Mouse (Mus musculus) heart, postnatal 14 days (tissue): Measurements from ENCODE around the gene Ttc36. TPM values are rescaled to one million over a fixed set of nuclear protein-coding genes. Genes with fewer than 3 reads are reported as not detected.
"Not testable (repeated sequence)": the region's sequence is repeated elsewhere in the genome, so short reads cannot be mapped to it uniquely, and the experiment has no call there.

Experiments
- DNase-seq, 2 experiments: peaks; one replicate each; pipeline ENCODE4 v3.0.0; 2021 to 2022
- intact Hi-C: fragments of 180-260 bp; cut with DNase I; formaldehyde crosslinking; loops from one replicate; pipeline ENCODE4 v1.15.1; 2025
- total RNA-seq, 2 experiments: library from RNA; stranded (reverse); gene quantifications; 2 replicates each; pipeline ENCODE4 v1.2.3; 2021

Ttc36 gene
- total RNA-seq, 2 experiments from 2014 or later: 0.85 to 1.6 TPM

- intact Hi-C loops: no loop called here
- DNase-seq: no peak
Observed at GRCm38 (mm10) chr9:44792842-44793241, 10.0 kb downstream of the Ttc36 start.

- intact Hi-C loops: no loop called here
- DNase-seq: peak; percentile 93 to 94
Observed at GRCm38 (mm10) chr9:44772750-44773651, 29.9 kb downstream of the Ttc36 start.

GRCm38 (mm10) chr9:44772392-44772749 is 30.5 kb downstream of the Ttc36 start:
- no peak for DNase-seq
- intact Hi-C loops: no loop called here

GRCm38 (mm10) chr9:44771376-44771775 is 31.5 kb downstream of the Ttc36 start:
- DNase-seq: no peak
- intact Hi-C loops: no loop called here

DNA sequence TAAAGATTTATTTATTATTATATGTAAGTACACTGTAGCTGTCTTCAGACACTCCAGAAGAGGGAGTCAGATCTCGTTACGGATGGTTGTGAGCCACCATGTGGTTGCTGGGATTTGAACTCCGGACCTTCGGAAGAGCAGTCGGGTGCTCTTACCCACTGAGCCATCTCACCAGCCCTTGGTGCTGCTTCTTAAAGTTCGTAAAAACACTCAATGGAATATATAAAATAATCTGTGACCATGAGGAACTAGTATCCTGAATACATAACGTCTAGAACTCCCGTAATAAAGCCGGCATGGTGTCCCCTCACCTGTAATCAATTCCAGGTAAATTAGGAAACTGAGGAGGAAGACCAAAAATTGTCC is 34.9 kb downstream of the Ttc36 start:
- intact Hi-C loops, DNase-seq: not testable (repeated sequence)

DNA sequence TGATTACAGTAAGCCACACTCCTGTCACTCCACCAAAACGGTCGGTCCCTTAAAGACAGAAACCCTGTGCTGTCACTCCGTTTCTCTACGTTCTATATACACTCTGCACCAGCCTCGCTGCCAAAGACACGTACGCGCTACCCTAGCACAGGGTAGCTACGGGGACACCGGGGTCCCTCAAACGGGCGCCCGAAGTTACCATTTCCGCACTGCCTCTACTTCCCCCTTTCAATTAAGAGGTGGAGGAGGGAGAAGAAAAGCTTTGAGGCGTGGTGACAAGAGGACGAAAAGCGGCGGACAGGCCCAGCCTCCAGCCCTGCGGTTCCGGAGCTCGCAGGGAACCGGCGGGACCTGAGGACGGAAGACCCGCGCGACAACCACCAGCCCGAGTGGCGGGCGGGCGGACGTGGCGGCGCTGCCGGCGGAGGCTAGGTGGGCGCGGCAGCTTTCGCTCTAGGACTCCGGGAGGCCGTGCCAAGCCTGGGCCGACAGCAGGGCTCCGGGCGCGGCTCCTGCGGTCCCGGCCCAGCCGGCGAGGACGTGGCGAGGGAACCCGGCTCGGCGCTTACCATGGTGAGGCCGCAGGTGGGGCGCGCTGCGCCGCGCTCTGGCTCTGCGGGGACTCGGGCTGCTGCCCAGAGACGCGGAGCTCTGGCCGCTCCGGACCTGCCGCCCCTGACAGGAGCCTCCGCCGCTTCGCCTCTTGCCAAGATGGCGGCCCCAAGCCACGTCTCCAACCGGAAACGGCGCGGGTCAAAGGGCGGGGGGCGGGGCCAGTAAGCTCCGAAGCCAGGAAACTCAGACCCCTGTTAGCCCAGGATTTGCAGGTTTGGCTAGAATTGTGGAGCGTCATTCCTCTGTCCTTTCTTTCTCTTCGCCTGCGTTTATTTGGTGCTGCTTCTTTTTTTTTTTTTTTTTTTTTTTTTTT is 35.5 kb downstream of the Ttc36 start, which contains the start of the genes Arcn1 and Ift46:
TSS of gene Arcn1 (minus strand) at position 745 of the 928 bp plus-strand sequence.
TSS of gene Ift46 (plus strand) at position 808 of the 928 bp plus-strand sequence.
- intact Hi-C loops: no loop called here
- peak; percentile 86 for DNase-seq

- DNase-seq: no peak
Observed at GRCm38 (mm10) chr9:44760873-44761272, 42.0 kb downstream of the Ttc36 start.

More at GRCm38 (mm10) chr9:44760873-44761272, 42.0 kb downstream of the Ttc36 start:
- intact Hi-C loops: no loop called here

Other genes starting within 250 kb of the Ttc36 start
- gene Cxcr5, start 241.2 kb downstream of the Ttc36 start, total RNA-seq: under 1 TPM; 0.12 to 0.20 TPM
- gene Ddx6, start 198.2 kb downstream of the Ttc36 start, total RNA-seq: 10 to 100 TPM; 92.0 to 94.3 TPM
- not detected for gene Treh, start 129.8 kb downstream of the Ttc36 start, total RNA-seq
- 100 to 1,000 TPM; 124 to 132 TPM for gene Phldb1, start 67.9 kb downstream of the Ttc36 start, total RNA-seq
- gene Arcn1, start 35.2 kb downstream of the Ttc36 start, total RNA-seq: 10 to 100 TPM; 80.1 to 88.6 TPM
- 10 to 100 TPM; 32.7 to 41.8 TPM for gene Ift46, start 35.2 kb downstream of the Ttc36 start, total RNA-seq
- 10 to 100 TPM; 10.4 to 12.7 TPM for gene Tmem25, start 3.8 kb downstream of the Ttc36 start, total RNA-seq
- gene Kmt2a, start 78.2 kb upstream of the Ttc36 start, total RNA-seq: 10 to 100 TPM; 29.2 to 31.5 TPM
- 1,000 to 10,000 TPM; 1,504 to 1,510 TPM for gene Atp5l, start 117.7 kb upstream of the Ttc36 start, total RNA-seq
- 10 to 100 TPM; 38.4 to 45.4 TPM for gene Ube4a, start 162.5 kb upstream of the Ttc36 start, total RNA-seq
- gene Cd3g, start 177.4 kb upstream of the Ttc36 start, total RNA-seq: 10 to 100 TPM in 1 of 2 experiments, under 1 TPM in 1; 0.86 to 11.7 TPM
- gene Cd3d, start 178.7 kb upstream of the Ttc36 start, total RNA-seq: 1 to 10 TPM; 4.5 to 9.4 TPM
- 10 to 100 TPM in 1 of 2 experiments, 1 to 10 TPM in 1; 1.7 to 14.9 TPM for gene Cd3e, start 206.6 kb upstream of the Ttc36 start, total RNA-seq
- gene Mpzl2, start 236.7 kb upstream of the Ttc36 start, total RNA-seq: 1 to 10 TPM in 1 of 2 experiments, under 1 TPM in 1; 1.00 to 1.1 TPM